Mouse (Mus musculus) left cerebral cortex, postnatal 4 days (tissue): ENCODE measurements around the gene Sik1. TPM values are rescaled to one million over a fixed set of nuclear protein-coding genes. Genes with fewer than 3 reads are reported as not detected.

ENCODE experiments used
- DNase-seq: peaks from one replicate; pipeline ENCODE4 v3.0.0-alpha.2; 2022
- intact Hi-C: fragments of 180-260 bp; cut with DNase I; formaldehyde crosslinking; loops from one replicate; pipeline ENCODE4 v1.15.1; 2025
- total RNA-seq, 2 experiments: library from RNA; stranded (reverse); gene quantifications; 2 replicates each; pipeline ENCODE4 v1.2.3; 2021

Sik1 gene
- total RNA-seq, 2 experiments from 2014 or later: 34.7 to 39.7 TPM

- no peak for DNase-seq
- intact Hi-C loops: loop anchor here (5.0 kb wide), 2 partner anchors 164 to 171 kb away; no protein-coding TSS in a partner anchor
These were observed 2.4 kb upstream of the Sik1 start for GRCm38 (mm10) chr17:31857903-31858426.

GRCm38 (mm10) chr17:31857251-31857650, 1.6 kb upstream of the Sik1 start:
- DNase-seq: no peak
- intact Hi-C loops: loop anchor here (5.0 kb wide), 2 partner anchors 165 to 170 kb away; no protein-coding TSS in a partner anchor

- DNase-seq: peak; percentile 62
- intact Hi-C loops: loop anchor here (5.0 kb wide), 2 partner anchors 166 to 169 kb away; no protein-coding TSS in a partner anchor
These were observed 1.0 kb upstream of the Sik1 start for GRCm38 (mm10) chr17:31856519-31857160.

GRCm38 (mm10) chr17:31854770-31855596, 621 bp downstream of the Sik1 start:
- DNase-seq: peak; percentile 27
- intact Hi-C loops: loop anchor here (5.0 kb wide), 2 partner anchors 167 to 168 kb away; no protein-coding TSS in a partner anchor

GRCm38 (mm10) chr17:31853448-31854188, 2.0 kb downstream of the Sik1 start:
- intact Hi-C loops: no loop called here
- no peak for DNase-seq

- DNase-seq: no peak
- intact Hi-C loops: no loop called here
These were observed 2.7 kb downstream of the Sik1 start for GRCm38 (mm10) chr17:31852782-31853447.

GRCm38 (mm10) chr17:31851816-31852476, 3.7 kb downstream of the Sik1 start:
- intact Hi-C loops: no loop called here

GRCm38 (mm10) chr17:31850457-31850980, 5.1 kb downstream of the Sik1 start:
- intact Hi-C loops: no loop called here
- no peak for DNase-seq

More at GRCm38 (mm10) chr17:31851816-31852476, 3.7 kb downstream of the Sik1 start:
- DNase-seq: no peak

GRCm38 (mm10) chr17:31846970-31847369, 8.6 kb downstream of the Sik1 start:
- DNase-seq: no peak
- intact Hi-C loops: no loop called here

- no peak for DNase-seq
- intact Hi-C loops: no loop called here
These were observed 9.3 kb downstream of the Sik1 start for GRCm38 (mm10) chr17:31846352-31846751.

GRCm38 (mm10) chr17:31843891-31844290, 11.7 kb downstream of the Sik1 start:
- intact Hi-C loops: no loop called here
- DNase-seq: no peak

GRCm38 (mm10) chr17:31842930-31843822, 12.4 kb downstream of the Sik1 start:
- no peak for DNase-seq
- intact Hi-C loops: no loop called here

- intact Hi-C loops: no loop called here
- no peak for DNase-seq
These were observed 13.6 kb downstream of the Sik1 start for GRCm38 (mm10) chr17:31841842-31842611.

- no peak for DNase-seq
- intact Hi-C loops: no loop called here
These were observed 14.2 kb downstream of the Sik1 start for GRCm38 (mm10) chr17:31841453-31841841.

GRCm38 (mm10) chr17:31840423-31841003, 15.1 kb downstream of the Sik1 start:
- intact Hi-C loops: no loop called here
- no peak for DNase-seq

- intact Hi-C loops: no loop called here
- DNase-seq: no peak
These were observed 18.8 kb downstream of the Sik1 start for GRCm38 (mm10) chr17:31836772-31837171.

GRCm38 (mm10) chr17:31836264-31836607, 19.4 kb downstream of the Sik1 start:
- DNase-seq: no peak

More at GRCm38 (mm10) chr17:31836264-31836607, 19.4 kb downstream of the Sik1 start:
- intact Hi-C loops: no loop called here
